Mouse (Mus musculus) forebrain, embryonic 11.5 days (tissue): Measurements from ENCODE around the gene Gstm5. TPM values are rescaled to one million over a fixed set of nuclear protein-coding genes. Genes with fewer than 3 reads are reported as not detected.
A peak's percentile ranks its signal among the peaks of the same experiment; 100 is the strongest.

Source experiments
- ATAC-seq: fragments of 200-750 bp; cut with Nextera tagmentation; replicated peaks from 2 replicates; pipeline ENCODE4 v1.8.0; 2017; ENCODE audit warnings: moderate TSS enrichment; ENCODE audit not compliant: low FRiP score
- DNase-seq: peaks from one replicate; pipeline ENCODE4 v3.0.0-alpha.2; 2017; ENCODE audit warnings: low spot score
- H3K27ac ChIP-seq: fragments of 300-500 bp; sonication (generic); 2 replicates; pipeline ENCODE4 v1.5.1; 2014; ENCODE audit warnings: low read depth, low read length
- H3K27me3 ChIP-seq: fragments of 300-500 bp; sonication (generic); 2 replicates; pipeline ENCODE4 v1.6.1; 2014; ENCODE audit warnings: mild to moderate bottlenecking, low read length, mixed read lengths; ENCODE audit not compliant: control insufficient read depth, insufficient read depth
- H3K36me3 ChIP-seq: fragments of 300-500 bp; sonication (generic); 2 replicates; pipeline ENCODE4 v1.6.1; 2014; ENCODE audit warnings: mild to moderate bottlenecking, low read length, moderate library complexity, mixed read lengths; ENCODE audit not compliant: control insufficient read depth, insufficient read depth
- H3K4me1 ChIP-seq: fragments of 300-500 bp; sonication (generic); replicated peaks from 2 replicates; pipeline ENCODE4 v1.6.1; 2014; ENCODE audit warnings: low read length, mixed read lengths; ENCODE audit not compliant: control insufficient read depth, insufficient read depth
- H3K4me2 ChIP-seq: fragments of 300-500 bp; sonication (generic); 2 replicates; pipeline ENCODE4 v1.6.1; 2014; ENCODE audit warnings: low read depth, mild to moderate bottlenecking, low read length, moderate library complexity, mixed read lengths; ENCODE audit not compliant: severe bottlenecking
- H3K4me3 ChIP-seq: fragments of 300-500 bp; sonication (generic); 2 replicates; pipeline ENCODE4 v1.5.1; 2014; ENCODE audit warnings: low read depth, low read length
- H3K9ac ChIP-seq: fragments of 300-500 bp; sonication (generic); 2 replicates; pipeline ENCODE4 v1.6.1; 2014; ENCODE audit warnings: low read length
- H3K9me3 ChIP-seq: fragments of 300-500 bp; sonication (generic); 2 replicates; pipeline ENCODE4 v1.6.1; 2016; ENCODE audit warnings: low read length, mixed read lengths; ENCODE audit not compliant: control insufficient read depth
- WGBS: fragments of 180-500 bp; shearing (Covaris S2); extraction: QIAGEN DNeasy Blood & Tissue Kit; methylation state at CpG from one replicate; pipeline ENCODE4 v1.1.7; 2014; 5-methylcytosine and 5-hydroxymethylcytosine counted together
- polyA plus RNA-seq: library from polyadenylated mRNA; unstranded; fragments of >200 nt; fragmentation: Nextera tagmentation; extraction: Ambion mirVana; gene quantifications from 2 replicates; pipeline ENCODE4 v1.2.1, GENCODE M21; 2014

Gstm5 gene
- polyA plus RNA-seq, 1 experiment from 2014 or later = 222 TPM

- Histone ChIP-seq H3K4me3 (no peak overlapping the region), H3K27ac (no peak overlapping the region), H3K27me3 (no peaks in the 10 kb centered on the region), H3K36me3 (no peaks in the 10 kb centered on the region), H3K4me2 (no peak overlapping the region), H3K9ac (no peak overlapping the region), H3K9me3 (no peaks in the 10 kb centered on the region), H3K4me1 (peaks cover 4% of the 10 kb centered on the region; the same call in 1 of the 2 replicates)
- peak; percentile 57 for ATAC-seq
- DNase-seq = peak; percentile 90
- whole genome bisulfite sequencing = 8% methylated on average over 8 of the region's 8 CpGs
Observed at GRCm38 (mm10) chr3:107867086-107867485, 28.5 kb upstream of the Gstm5 start.

GRCm38 (mm10) chr3:107868452-107868851 lies 27.2 kb upstream of the Gstm5 start:
- Histone ChIP-seq H3K36me3 (no peaks in the 10 kb centered on the region), H3K4me1 (peaks cover 4% of the 10 kb centered on the region; the same call in 1 of the 2 replicates), H3K4me3 (no peak overlapping the region), H3K9me3 (no peaks in the 10 kb centered on the region), H3K27ac (no peak overlapping the region), H3K9ac (no peak overlapping the region), H3K4me2 (no peak overlapping the region), H3K27me3 (no peaks in the 10 kb centered on the region)
- WGBS = 93% methylated on average over 22 of the region's 22 CpGs
- peak; percentile 60 for DNase-seq
- no peak for ATAC-seq

GRCm38 (mm10) chr3:107869097-107869496 lies 26.5 kb upstream of the Gstm5 start:
- Histone ChIP-seq H3K4me3 (no peak overlapping the region), H3K4me2 (no peak overlapping the region), H3K9me3 (no peaks in the 10 kb centered on the region), H3K27me3 (no peaks in the 10 kb centered on the region), H3K9ac (peak overlapping the region; percentile 29; the same call in 1 of the 2 replicates), H3K36me3 (no peaks in the 10 kb centered on the region), H3K4me1 (peaks cover 4% of the 10 kb centered on the region; the same call in 1 of the 2 replicates), H3K27ac (peak overlapping the region; percentile 62)
- no peak for DNase-seq
- under 1% methylated on average over 7 of the region's 7 CpGs for WGBS
- ATAC-seq = peak; percentile 55

DNA sequence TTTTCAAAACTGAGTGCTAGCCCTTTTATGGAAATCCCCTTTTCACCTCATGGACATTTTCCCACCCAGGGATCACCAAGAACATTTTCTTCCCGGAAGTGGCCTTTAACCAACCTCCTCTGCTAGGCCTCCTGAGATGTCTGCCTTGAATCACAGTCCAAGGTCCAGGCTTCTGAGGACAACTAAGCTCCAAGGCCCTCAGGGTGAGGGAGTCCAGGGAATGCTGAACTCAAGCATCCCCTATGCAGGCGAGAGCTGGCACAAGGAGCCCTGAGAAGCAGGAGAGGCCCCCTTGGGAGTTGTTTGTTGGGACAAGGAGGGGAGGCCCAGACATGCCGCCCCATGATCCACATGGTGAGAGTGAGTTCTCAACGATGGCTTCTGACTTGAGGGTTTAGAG lies 25.7 kb upstream of the Gstm5 start:
- ATAC-seq (no peak), DNase-seq (no peak)
- Histone ChIP-seq H3K36me3 (no peaks in the 10 kb centered on the region), H3K9ac (no peak overlapping the region), H3K27me3 (no peaks in the 10 kb centered on the region), H3K9me3 (no peaks in the 10 kb centered on the region), H3K4me3 (no peak overlapping the region), H3K27ac (no peak overlapping the region), H3K4me2 (no peak overlapping the region), H3K4me1 (peaks cover 4% of the 10 kb centered on the region; the same call in 1 of the 2 replicates)
- 79% methylated on average over 4 of the region's 4 CpGs for WGBS

DNA sequence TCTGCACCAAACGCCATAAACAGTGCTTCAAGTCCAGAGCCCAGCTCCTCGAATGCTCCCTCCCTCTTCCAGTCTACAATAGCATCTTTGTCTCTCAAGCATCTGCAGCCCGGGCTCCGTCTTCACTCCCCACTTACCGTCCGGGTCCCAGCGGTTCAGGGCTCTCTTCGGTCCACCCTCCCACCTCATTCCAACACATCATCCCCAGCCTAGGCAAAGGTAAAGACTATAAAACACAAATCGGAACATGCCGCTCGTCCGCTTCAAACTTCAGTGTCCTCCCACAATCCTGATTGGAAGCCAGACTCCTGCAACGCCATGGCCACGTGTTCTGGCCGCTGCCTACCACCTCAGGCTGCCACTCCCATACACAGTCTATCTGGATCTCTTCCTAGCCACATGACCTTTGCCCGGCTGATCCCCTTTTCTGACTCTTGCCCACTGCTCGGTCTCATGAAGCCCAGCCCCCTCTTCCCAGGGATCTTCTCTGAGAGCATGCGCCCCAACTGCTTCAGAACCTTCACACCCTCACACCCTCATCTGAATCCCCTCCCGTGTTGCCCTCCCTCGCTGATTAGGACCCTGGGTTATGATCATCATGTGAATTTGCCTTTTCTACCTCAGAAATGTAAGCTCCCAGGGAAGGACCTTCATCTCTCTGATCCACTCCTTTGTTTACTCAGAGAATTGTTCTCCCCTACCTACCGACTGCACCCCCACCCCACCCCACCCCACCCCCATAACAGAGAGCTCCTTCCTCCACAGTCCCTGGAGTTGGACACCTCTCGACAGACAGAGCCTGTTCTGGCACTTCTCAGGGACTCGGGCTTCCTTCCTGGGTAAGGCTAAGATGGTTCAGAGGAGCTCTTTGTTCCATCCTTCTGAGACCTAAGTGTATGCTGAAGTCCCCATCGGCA lies 22.0 kb upstream of the Gstm5 start:
- no peak overlapping the region for H3K4me3 ChIP-seq
- WGBS = 77% methylated on average over 24 of the region's 24 CpGs
- no peak overlapping the region for H3K27ac ChIP-seq
- no peak overlapping the region for H3K9ac ChIP-seq
- no peak for DNase-seq
- H3K4me1 ChIP-seq = peaks cover 4% of the 10 kb centered on the region; the same call in 1 of the 2 replicates
- no peak for ATAC-seq
- H3K36me3 ChIP-seq = no peaks in the 10 kb centered on the region
- no peaks in the 10 kb centered on the region for H3K9me3 ChIP-seq
- H3K4me2 ChIP-seq = no peak overlapping the region
- no peaks in the 10 kb centered on the region for H3K27me3 ChIP-seq

DNA sequence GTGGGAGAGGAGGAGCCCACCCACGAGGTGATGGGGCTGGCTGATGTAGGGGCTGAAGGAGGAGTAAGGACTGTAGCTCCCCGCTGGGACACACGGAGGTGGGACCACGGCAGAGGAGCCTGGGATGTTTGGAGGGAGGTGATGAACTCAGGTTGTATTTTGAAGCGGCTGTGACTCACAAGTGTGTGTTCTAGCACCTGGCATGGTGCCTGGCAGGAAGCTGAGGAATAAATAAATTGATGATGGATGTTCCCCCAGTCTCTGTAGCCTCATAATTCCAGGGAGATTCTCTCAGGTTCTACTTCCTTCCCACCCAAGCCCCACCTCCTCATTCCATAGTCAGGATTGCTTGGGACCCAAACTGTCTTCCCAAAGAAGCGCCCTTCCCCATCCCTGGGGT lies 20.4 kb upstream of the Gstm5 start:
- Histone ChIP-seq H3K9me3 (no peaks in the 10 kb centered on the region), H3K27me3 (no peaks in the 10 kb centered on the region), H3K4me3 (no peak overlapping the region), H3K4me2 (no peak overlapping the region), H3K36me3 (no peaks in the 10 kb centered on the region), H3K4me1 (no peaks in the 10 kb centered on the region), H3K9ac (no peak overlapping the region), H3K27ac (no peak overlapping the region)
- DNase-seq = no peak
- no peak for ATAC-seq
- 80% methylated on average over 6 of the region's 6 CpGs for WGBS

DNA sequence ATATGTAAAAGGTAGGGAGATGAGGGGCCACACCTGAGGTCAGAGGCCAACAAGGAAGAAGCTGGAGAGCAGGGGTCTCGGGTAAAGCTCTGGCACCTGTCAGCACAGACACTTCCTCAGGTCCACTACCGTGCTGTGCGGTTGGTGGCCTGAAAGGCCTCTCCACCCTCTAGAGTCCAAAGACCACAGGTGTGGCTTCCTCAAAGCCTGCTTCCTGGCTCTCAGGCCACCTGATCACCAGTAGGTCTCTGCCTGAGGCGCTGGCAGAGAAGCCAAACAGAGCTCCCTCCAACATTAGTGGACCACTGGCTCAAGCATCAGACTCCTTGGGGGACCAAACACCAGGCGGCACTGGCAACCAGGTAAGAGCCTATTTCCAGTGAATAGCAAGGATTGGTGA lies 18.6 kb upstream of the Gstm5 start, which contains the start of gene Eps8l3:
Gene Eps8l3, plus strand, starts transcription at position 225 of the 400 bp plus-strand sequence.
- Histone ChIP-seq H3K9ac (no peak within 1 kb of the TSS), H3K4me3 (no peak within 1 kb of the TSS), H3K36me3 (no peaks in the 10 kb centered on the region), H3K27me3 (no peaks in the 10 kb centered on the region), H3K27ac (no peak within 1 kb of the TSS), H3K4me1 (no peaks in the 10 kb centered on the region), H3K9me3 (no peaks in the 10 kb centered on the region), H3K4me2 (no peak within 1 kb of the TSS)
- ATAC-seq (no peak), DNase-seq (no peak)
- 77% methylated on average over 5 of the region's 5 CpGs for WGBS

GRCm38 (mm10) chr3:107877747-107878736 lies 17.6 kb upstream of the Gstm5 start:
- DNase-seq (no peak), ATAC-seq (no peak)
- no peaks in the 10 kb centered on the region for H3K9me3 ChIP-seq
- no peak overlapping the region for H3K4me2 ChIP-seq
- no peaks in the 10 kb centered on the region for H3K36me3 ChIP-seq
- no peak overlapping the region for H3K9ac ChIP-seq
- WGBS = 88% methylated on average over 12 of the region's 12 CpGs
- no peak overlapping the region for H3K4me3 ChIP-seq
- H3K4me1 ChIP-seq = no peaks in the 10 kb centered on the region
- H3K27ac ChIP-seq = no peak overlapping the region
- H3K27me3 ChIP-seq = no peaks in the 10 kb centered on the region
